Mouse (Mus musculus): ENCODE data around the gene Rin2.

GRCm38 (mm10) chr2:145730189-145730880 lies 55.3 kb downstream of the Rin2 start:
- TF ChIP-seq CTCF (IDR thresholded peaks at IDR 0.05; ENCODE audit: borderline replicate concordance, extremely low read depth, insufficient read depth, insufficient read length) (no peak), POLR2A (IDR thresholded peaks at IDR 0.05; ENCODE audit: borderline replicate concordance, extremely low read depth, insufficient read depth, insufficient read length, poor library complexity, severe bottlenecking) (no peak)
